Mouse (Mus musculus) bone marrow, adult 2 months (tissue): ENCODE measurements around the gene Sox6.

Experiments used
- CTCF ChIP-seq: fragments of 200-500 bp; IDR thresholded peaks from 2 replicates; pipeline ENCODE4 v1.5.1; 2011; ENCODE audit warnings: low read length, control low read depth; ENCODE audit not compliant: control insufficient read depth, insufficient read depth
- POLR2A ChIP-seq: fragments of 200-500 bp; IDR thresholded peaks from 2 replicates; pipeline ENCODE4 v1.6.1; 2011; ENCODE audit warnings: low read depth, mild to moderate bottlenecking, control low read depth, low read length, borderline replicate concordance; ENCODE audit not compliant: control insufficient read depth

- TF ChIP-seq CTCF (no peak), POLR2A (no peak)
Observed at GRCm38 (mm10) chr7:115868504-115868903, 170.1 kb downstream of the Sox6 start.
